Mouse (Mus musculus): ENCODE measurements around the gene Rpap1.

The Rpap1 gene

GRCm38 (mm10) chr2:119799181-119799960, 12.0 kb upstream of the Rpap1 start:
- peak; percentile 46 for DNase-seq (ENCODE audit: low spot score)

DNA sequence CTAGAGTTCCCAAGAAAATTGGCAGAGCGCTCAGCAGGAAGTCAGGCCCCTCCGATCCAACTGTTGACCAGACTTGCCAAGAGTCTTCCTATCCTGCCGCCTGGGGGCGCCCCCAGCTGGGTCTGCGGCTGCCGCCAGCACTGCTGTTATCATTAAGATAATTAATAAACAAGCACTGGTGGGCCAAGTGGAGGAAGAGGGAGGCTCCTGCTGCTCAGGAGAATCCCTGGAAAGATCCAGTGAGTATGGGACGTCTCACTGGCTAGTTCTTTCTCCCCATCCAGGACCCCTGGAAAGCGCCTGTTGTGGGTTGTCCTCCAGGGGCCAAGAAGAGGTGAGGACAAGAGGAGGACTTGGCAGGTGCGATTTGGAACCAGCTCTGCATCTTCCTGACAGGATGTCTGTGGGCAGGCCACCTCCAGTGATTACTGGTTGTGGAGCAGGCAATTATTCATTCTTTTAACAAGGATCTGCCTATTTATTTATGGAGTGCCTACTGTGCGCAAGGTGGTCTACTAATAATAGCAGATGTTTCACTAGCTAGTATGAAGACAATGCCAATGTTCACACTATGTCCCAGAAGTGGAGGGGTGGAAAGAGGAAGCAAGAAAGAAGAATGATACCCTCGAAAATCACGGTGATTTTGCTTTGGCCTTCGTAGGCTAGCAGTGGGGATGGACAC, 11.1 kb upstream of the Rpap1 start:
- DNase-seq (ENCODE audit: low spot score) = peak; percentile 67

- no peak for DNase-seq (ENCODE audit: low spot score)
Observed at GRCm38 (mm10) chr2:119797279-119797783, 10.0 kb upstream of the Rpap1 start, which contains the start of gene Tyro3. Tyro3 (plus strand) TSS chr2:119797733.

GRCm38 (mm10) chr2:119789996-119790395, 2.7 kb upstream of the Rpap1 start:
- DNase-seq (ENCODE audit: low spot score) = no peak

- no peak for DNase-seq (ENCODE audit: low spot score)
Observed at GRCm38 (mm10) chr2:119767246-119767645, 20.1 kb downstream of the Rpap1 start.

DNA sequence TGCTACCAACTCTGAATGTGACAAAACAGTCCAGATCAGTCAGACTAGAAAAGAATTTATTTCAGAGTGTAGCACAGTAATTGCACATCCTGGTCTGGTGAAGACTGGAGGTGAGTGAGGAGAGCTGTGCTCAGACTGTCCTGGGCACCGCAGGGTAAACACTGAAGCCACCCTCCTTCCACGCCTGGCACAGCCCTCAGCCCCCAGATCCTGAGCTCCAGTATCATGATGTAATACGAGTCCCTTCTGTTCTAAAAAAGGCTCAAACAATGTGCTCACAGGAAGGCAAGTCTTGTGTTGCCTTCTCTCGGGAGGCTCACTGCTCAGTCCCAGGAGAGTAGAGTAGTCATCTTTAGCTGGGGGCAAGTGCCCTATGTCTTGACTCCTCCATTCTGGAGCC, 23.4 kb downstream of the Rpap1 start:
- no peak for DNase-seq (ENCODE audit: low spot score)

DNA sequence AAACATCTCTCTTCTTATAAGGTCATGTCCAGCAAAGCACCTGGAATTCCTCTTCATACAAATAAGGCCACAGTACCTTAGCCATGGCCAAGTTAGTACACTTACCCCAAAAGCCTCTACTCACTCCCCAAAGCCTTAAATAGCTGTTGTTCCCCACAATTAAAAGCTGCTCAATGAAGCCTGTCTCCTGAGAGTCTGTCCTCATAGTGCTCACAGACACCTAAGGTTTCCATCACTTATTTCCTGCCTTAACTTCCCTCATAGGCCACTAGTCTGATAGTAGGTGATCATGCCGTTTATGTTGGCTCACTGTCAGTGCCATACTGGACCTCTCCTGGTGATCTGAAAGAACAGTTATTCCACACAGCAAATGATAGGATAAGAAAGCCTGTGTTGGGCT, 25.1 kb downstream of the Rpap1 start:
- DNase-seq (ENCODE audit: low spot score) = no peak

GRCm38 (mm10) chr2:119760251-119760650, 27.1 kb downstream of the Rpap1 start, which contains the start of gene Ltk:
Ltk (minus strand) TSS chr2:119760431.
- DNase-seq (ENCODE audit: low spot score) = peak; percentile 17

DNA sequence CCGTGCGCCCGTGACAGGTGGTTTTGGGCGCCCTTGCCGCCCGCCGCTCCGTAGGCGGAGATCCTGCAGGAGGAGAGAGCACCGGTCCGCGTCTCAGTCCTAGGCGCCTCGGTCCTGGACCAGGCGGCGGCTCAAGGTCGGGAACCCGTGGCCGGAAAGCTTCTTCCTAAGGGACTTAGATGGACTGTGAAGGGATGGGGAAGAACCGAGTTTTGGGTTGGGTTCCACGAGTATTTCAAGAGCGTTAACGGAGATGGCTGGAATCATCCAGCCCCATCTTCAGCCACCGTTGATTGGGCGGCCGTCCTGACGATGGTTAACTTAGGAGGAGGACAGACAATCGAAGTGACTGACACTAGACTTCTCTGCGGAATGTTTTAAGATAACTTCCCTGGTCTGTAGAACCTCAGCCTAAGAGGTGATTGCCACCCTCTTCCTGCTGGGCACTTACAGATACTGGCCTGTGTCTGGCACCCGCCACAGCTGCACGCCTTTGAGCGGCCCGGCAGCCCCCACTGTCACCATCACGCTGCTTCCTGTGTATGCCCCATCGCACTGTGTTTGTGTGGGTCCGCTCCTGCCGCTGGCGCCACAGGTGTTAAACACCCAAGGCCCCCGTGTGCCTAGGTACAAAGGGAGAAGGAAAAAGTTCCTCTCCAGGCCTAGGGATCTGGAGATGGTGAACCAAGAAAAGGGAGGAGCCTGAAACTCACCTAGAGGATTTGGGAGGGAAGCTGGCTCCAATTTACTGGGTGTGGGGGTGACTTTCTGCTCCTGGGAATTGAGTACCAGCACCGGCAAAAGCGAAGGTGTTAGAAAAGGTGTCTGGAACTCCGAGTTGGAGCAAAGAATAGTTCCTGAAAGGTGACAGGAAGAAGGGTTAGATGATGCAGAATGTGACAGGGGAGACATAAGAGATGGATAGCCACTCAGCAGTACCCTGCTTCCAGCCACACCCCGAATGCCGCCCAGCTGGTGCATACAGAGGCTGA, 28.2 kb downstream of the Rpap1 start:
- DNase-seq (ENCODE audit: low spot score) = peak; percentile 13

DNA sequence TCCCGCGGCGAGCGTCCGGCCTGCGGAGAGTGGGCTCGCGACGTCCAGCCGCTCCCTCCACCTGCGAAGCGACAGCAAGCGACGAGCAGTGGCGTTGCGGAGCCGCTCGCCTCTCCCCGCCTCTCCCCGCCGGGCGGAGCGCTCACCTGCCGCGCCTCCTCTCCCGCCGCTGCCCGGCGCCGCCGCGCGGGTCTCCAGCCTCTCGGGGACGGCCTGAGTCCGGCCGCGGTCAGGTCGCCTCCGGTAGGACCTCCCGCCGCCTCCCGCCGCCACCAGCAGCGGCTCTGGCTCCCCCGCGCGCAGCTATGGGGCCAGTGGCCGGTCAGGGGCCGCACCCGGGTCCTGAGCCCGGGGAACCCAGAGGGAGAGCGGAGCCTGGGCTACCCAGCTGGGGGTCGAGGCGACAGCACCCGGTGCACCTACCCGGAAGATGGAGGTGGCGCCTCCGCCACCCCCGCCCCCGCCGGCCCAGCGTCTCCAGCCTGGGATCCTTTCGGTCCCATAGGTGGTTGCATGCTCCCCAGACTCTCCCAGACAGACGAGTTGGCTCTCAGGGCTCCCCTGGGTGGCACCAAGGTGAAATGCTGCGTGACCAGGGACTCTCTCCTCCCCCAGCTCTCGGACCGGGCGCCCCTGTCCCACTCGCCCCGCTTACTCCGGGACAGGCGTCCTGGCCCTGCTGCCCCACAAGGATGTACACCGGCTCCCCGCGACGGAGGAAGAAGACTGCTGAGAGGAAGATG, 29.1 kb downstream of the Rpap1 start:
- peak; percentile 33 for DNase-seq (ENCODE audit: low spot score)

DNA sequence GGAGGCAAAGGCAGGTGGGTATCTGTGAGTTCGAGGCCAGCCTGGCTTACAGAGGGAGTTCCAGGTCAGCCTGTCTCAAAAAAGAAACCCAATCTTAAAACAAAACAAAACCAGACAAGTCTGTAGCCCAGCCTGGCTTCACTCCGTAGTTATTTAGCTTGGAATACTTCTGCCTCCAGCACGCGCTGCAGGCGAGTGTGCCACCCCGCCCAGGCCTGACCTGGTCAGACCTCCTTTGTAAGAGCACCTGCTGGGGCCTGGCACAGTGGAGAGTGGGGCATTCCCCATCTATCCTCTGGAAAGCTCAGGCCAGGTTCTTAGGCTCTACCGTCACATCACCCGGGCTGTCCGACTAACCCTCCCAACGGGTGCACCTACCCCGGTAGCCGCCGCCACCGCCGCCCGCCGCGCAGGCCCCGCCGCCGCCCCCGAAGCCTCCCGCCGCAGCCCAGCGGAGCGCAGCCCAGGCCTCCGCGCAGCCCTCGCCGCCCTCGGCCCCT, 29.7 kb downstream of the Rpap1 start:
- peak; percentile 24 for DNase-seq (ENCODE audit: low spot score)

- DNase-seq (ENCODE audit: low spot score) = no peak
Observed at GRCm38 (mm10) chr2:119749260-119749659, 38.1 kb downstream of the Rpap1 start.

DNA sequence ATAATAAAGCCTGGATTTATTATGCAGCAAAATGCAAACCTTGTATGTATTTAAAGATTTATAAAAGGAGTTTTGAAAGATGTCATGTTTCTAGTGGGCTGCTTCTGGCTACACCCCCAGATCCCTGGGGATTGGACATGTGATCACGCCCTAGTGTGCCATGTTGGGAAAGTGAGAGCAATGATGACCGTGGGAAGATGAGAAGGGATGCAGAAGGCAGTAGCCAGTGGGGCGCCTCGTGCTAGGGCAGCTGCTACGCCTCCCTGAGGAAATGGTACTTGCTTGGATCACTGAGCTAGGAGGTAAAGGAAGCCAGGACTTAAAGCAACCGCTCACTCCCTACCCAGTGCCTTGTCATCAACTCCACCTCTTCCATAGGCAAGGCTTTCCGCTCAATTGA, 39.8 kb downstream of the Rpap1 start:
- DNase-seq (ENCODE audit: low spot score) = no peak

GRCm38 (mm10) chr2:119745281-119745680, 42.1 kb downstream of the Rpap1 start:
- DNase-seq (ENCODE audit: low spot score) = peak; percentile 43

DNA sequence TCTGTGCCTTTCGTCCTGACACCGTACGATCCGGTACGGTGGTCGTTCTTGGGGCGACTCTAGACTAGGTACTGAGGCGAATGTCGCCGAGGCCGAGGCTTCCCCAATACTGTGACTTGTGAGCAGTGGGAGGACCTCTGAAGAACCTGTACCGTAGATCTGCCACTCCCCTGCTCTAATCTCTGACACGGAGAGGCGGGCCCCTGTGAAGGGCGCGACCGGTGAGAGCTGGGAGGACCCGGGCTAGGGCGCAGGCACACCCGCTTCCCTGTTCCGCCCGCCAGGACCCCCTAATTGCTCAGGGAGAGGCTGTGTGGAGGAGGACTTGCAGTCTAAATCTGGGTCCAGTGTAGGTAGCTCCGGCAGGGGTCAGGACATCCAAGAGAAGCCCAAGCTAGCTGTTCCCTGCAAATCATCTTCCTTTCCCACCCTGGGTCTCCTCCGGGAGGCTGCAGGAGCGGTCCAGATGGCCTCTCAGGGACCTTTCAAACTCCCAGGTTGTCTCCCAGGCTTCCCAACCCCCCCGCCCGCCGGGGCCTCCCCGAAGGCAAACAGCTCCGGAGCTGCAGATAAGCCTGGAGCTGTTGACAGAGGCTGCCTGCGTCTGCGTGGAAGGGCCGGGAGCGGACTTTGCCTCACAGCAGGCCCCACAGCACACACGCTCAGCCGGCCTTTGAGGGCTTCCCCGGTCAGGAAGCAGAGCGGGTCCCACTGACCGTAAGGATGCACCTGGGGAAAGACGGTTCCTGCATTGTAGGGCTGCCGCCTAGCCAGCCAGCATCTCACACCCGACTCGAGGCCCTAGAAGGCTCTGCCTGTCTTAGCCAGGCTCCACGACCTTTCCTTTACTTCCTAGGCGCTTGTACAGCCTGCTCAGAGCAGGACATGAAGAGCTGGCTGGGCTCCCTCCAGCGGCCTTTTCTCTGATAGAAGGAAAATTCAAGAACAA, 42.9 kb downstream of the Rpap1 start:
- peak; percentile 67 for DNase-seq (ENCODE audit: low spot score)

DNA sequence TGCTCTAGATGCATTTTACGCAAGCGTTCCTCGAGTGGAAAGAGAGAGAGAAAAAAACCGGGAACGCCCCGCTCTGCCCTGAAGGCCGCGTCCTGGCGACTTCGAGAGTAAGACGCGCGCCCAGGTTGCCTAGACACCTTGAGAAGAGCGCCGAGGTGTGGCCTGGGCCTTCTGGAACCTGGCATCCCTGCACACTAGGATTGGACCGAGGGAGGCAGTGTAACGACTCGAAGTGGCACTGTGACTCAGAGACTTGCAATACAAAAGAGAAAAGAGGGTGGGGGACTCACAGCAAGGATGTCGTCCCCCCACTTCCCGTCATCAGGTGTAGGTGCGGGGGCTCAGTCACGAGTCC, 43.6 kb downstream of the Rpap1 start:
- peak; percentile 54 for DNase-seq (ENCODE audit: low spot score)

GRCm38 (mm10) chr2:119743176-119743807, 44.0 kb downstream of the Rpap1 start:
- DNase-seq (ENCODE audit: low spot score) = no peak

GRCm38 (mm10) chr2:119742461-119743175, 44.7 kb downstream of the Rpap1 start:
- DNase-seq (ENCODE audit: low spot score) = peak; percentile 35
